Mouse (Mus musculus) right cerebral cortex, postnatal 36 days (tissue): ENCODE measurements around the gene Msi1.
A peak's percentile ranks its signal among the peaks of the same experiment; 100 is the strongest.
"Not testable (repeated sequence)": the region's sequence is repeated elsewhere in the genome, so short reads cannot be mapped to it uniquely, and the experiment has no call there.

ENCODE experiments used
- DNase-seq, 2 experiments: peaks; one replicate each; pipeline ENCODE4 v3.0.0; 2022; ENCODE audit warnings: low spot score in 2 of 2, mixed read lengths in 1 of 2

Msi1 gene

DNA sequence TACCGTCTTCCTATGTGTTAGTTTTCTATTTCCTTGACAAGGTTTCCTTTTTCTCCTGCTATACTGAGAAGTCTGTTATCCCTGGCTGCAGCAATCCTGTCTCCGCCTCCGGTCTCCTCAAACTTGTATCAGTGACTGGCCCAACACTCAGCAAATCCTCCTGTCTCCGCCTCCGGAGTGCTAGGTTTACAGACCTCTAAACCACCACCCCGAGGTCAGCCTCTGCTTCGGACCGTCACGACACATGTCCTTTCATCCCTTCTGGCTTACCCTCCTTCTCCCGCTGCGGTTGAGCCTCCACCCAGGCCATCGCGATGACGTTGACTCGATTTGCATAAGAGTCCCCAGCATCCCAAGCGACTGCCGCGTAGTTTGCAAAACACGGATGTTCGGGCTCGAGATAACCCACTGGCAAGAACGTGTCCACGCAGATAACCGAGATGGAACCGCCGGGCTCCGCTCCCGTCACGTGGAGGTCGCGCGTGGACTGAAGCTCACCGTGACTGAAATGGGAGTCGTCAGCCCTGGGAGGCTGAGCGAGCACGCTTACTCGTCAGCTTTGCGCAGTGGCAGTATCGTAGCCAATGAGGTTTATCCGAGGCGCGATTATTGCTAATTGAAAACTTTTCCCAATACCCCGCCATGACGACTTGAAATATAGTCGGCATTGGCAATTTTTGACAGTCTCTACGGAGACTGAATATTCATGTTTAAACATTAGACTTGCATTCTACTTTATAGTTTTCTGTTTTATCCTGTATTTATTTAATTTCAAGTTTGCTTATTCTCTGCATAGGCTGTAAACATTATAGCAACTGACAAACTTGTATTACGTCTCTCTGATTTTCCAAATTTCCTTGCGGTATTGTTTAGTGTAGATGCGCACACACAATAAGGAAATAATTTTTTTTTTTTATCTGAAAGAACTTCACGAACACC lies 60.6 kb downstream of the Msi1 start:
- peak; percentile 78 to 80 for DNase-seq

DNA sequence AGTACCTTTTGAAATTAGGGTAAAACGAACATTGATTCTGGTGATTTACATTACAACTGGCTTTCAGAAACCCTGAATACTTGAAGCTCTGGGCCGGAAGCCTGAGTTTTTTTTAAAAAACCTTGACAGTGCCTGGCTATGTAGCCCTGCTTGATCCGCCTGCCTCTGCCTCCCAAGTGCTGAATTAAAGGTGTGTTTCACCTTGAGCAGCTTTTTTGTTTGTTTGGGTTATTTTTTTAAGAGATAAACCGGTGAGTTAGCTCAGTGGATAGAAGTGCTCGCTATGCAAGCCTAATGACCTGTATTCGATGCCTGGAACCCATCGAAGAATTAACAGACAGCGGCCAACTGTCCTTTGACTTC lies 61.2 kb downstream of the Msi1 start:
- no peak for DNase-seq

DNA sequence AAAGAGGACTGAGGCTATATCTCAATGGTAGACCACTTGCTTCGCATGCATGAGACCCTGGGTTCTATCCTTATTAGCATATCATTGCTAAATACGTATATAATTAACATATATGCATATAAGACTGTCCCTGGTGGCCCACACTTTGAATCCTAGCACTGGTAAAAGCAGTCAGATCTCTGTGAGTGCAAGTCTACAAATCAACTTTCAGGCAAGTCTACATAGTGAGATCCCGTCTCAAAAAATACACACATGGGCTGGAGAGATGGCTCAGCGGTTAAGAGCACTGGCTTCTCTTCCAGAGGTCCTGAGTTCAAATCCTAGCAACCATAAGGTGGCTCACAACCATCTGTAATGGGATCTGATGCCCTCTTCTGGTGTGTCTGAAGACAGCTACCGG lies 61.7 kb downstream of the Msi1 start:
- DNase-seq = no peak

DNA sequence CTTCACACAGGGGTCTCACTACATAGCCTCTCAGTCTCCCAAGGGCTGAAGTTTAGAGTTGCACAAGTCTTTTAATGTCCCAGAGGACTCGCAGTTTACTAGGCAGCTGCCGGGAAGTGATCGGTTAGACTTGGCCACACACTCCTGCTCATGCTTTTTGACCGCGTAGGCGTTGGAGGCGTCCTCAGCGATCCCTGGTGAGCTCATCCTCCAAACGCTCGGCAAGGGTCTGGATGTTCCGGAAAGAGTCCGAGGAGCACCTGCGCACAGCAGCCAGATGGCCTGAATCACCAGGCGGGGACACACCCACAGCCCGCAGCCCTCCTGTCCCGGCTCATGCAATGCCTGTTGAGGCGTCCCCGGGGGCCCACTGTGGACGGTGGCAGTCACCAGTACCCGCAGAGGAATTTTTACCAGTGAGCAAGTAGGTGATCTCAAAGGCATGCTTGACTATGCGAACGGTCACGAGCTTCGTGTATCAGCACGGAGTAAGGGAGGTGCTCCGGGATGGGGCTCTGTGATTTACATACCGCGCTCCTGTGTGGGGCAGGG lies 62.4 kb downstream of the Msi1 start:
- no peak for DNase-seq

DNA sequence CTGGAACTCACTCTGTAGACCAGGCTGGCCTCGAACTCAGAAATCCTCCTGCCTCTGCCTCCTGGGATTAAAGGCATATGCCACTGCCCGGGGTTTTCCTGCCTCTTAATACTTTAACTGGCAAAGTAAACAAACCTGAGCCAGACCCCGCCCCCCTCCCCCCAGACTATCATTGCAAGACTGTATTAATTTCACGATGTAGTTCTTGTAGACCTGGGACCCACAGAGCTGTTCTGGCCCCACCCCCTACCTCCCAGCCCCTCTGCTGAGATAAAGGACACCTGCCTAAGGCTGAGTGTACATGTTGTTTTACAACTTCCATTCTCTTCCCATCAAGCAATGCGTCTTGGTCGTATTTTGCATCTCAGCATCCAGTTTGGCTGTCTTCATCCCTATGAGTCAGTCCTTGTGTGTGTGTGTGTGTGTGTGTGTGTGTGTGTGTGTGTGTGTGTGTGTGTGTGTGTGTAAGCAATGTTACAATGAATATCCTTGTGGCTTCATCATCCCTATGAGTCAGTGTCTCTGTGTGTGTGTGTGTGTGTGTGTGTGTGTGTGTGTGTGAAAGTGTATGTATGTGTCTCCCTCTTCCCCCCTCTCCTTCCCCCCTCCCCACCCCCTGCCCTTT lies 63.4 kb downstream of the Msi1 start:
- no peak for DNase-seq

DNA sequence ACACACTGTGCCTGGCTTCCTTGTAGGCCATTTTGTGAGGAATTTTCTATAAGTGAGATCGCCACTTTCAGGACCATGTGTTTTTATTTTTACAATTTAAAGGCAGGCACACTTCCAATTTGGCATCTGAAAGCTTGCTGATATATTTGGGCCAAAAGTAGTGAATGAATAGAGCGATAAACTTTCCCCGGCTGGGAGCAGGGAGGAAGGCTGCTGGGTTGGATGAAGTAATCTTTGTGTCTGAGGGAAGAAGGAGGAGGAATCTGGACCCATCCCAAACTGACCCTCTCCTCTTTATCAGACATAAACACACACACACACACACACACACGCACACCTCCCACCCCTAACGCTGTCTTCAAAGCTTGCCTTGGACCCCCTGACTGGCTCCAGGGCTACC lies 64.0 kb downstream of the Msi1 start:
- no peak for DNase-seq

DNA sequence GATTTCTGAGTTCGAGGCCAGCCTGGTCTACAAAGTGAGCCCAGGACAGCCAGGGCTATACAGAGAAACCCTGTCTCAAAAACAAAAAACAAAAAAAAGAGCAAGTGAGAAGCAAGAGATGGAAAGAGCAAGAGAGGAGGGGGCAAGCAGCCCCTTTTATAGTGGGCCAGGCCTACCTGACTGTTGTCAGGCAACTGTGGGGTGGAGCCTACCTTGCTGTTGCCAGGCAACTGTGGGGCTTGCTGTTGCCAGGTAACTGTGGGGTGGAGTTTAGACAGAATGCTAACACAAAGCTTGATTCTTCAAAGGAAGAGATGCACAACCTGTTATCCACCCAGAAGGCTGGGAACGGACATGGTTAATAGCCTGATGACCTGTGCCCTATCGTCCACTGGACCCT lies 66.2 kb downstream of the Msi1 start:
- DNase-seq = not testable (repeated sequence)

DNA sequence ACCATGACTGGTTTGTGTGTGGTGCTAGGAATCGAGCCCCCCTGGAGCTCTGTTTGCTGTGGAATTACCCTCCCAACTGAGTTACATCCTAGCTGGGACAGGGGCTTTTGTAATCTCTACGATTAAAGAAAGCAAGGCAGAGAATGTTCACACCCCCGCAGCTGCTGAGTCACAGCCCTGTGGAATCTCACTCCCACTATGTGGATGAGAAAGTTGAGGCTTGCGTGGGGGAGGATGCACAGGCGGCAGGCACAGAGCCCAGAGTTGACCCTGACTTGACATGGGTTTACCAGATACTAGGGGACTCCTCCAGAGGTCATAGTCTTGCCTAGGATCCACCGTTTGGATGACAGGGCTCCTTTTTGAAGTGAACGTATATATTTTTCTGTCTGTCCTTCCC lies 67.6 kb downstream of the Msi1 start:
- no peak for DNase-seq

DNA sequence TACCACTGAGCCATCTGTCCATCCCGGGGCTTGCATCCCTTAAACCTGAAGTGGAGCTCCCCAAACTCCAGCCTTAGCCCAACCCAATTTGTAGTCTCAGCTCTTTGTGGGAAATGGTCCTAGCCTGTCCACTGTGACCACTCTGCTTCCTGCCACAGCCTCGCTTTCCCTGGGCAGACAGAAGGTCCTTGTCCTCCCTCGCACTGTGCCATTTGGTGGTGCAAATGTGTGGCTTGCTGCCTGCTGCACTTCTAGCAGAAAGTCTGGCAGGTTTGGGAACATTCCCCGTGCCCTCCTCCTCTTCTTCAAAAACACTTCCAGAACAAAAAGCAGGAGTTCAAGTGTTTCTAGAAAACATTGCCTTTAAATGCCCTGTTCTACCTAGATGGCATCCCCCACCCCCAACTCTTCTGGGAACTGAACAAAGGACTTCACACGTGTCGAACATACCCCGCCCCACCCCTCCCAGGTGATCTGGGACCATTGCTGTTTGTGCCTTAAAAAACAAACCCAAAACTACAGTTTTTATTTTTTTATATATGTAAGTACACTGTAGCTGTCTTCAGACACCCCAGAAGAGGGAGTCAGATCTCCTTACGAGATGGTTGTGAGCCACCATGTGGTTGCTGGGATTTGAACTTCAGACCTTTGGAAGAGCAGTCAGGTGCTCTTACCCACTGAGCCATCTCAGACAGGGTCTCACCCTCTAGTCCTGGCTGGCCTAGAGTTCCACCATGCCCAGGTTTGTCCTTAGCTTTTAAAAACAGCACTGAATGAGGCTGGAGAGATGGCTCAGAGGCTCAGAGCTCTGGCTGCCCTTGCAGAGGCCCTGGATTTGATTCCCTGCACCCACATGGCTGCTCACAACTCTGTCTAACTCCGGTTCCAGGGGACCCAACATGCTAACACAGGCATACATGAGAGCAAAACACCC lies 69.2 kb downstream of the Msi1 start:
- no peak for DNase-seq

DNA sequence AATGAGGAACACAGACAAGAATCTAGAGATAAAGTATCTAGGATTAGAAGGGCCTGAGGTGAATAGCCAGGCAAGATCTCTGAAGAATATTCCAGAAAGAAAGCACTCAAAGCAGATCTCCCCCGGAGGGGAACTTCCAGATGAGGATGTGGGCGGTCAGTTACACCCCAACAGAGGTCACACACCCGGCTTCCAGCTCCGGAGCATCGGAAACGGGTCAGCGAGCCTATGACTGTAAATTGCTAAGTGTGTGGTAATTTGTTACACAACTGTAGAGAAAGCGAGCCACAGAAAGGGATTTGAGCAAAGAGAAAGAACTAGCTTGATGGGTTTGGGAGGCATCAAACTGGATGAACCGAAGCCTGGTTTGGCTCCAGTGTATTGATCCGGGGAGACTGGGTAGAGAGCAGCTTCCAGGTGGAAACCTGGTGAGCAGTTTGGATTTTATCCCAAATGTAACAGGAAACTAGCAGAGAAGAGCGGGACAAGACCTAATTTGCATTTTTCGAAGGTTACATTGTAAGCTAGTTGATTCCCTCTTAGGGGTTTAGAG lies 71.1 kb downstream of the Msi1 start:
- DNase-seq = no peak

DNA sequence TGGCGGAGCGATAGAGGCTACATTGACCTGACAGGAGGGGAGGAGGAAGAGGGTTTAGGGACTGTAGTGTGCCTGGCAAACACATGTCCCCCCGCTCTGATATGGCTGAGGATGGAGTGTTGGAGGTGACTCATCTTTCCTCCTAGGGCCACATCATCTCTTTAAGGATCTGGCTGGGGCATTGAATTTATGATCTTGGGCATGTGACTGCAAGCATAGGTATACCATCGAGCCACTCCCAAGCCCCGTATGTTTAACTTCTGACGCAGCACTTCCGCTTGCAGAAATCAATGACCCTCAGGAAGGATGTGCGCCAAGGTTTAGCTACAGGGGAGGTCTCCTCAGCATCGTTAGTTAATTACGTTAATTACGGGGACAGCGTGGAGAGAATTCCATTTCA lies 73.6 kb downstream of the Msi1 start:
- no peak for DNase-seq
